Mouse (Mus musculus) ovary, postnatal 14 days (tissue): ENCODE measurements at regions not wholly inside any gene's neighbourhood (a gene's known extent, or its start where the extent isn't known, plus 50 kb on each side); places are given as distances from the start of the nearest gene placed in this dataset.
"Not testable (repeated sequence)": the region's sequence is repeated elsewhere in the genome, so short reads cannot be mapped to it uniquely, and the experiment has no call there.

Source experiments
- DNase-seq: peaks from one replicate; pipeline ENCODE4 v3.0.0; 2022; ENCODE audit warnings: low spot score

- DNase-seq, result not testable (repeated sequence)
Observed at GRCm38 (mm10) chr8:93443631-93444030, 64.1 kb upstream of the Ces1h start.

- no peak for DNase-seq
Observed at GRCm38 (mm10) chr8:93441936-93442335, 62.4 kb upstream of the Ces1h start.

- not testable (repeated sequence) for DNase-seq
Observed at GRCm38 (mm10) chr8:93436586-93436985, 57.1 kb upstream of the Ces1h start.

GRCm38 (mm10) chr8:93430637-93431036, 51.1 kb upstream of the Ces1h start:
- DNase-seq, result peak; percentile 59
